Mouse (Mus musculus): ENCODE data around the gene Olfr1291-ps1.

Gene Olfr1291-ps1

DNA sequence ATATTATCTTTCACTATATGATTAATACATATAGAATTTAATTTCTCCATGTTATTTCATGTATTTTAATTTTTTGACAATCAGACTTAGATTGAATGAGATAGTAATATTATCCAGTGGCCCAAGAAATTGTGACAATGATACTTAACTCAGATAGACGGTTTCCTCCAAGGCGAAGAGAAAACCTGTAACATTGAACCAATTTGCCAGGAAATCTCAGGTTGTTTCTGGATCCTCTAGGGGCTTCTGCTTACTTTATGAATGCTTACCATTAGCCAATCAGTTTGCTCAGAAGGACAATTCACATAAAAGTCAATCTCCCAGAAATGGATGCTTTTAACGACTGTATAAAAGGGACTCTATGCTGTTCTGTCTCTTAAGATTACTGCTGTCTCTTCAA is at the start of gene Olfr1291-ps1:
TSS of gene Olfr1291-ps1 (plus strand) at position 301 of the 400 bp plus-strand sequence.
- DNase-seq = no peak

DNA sequence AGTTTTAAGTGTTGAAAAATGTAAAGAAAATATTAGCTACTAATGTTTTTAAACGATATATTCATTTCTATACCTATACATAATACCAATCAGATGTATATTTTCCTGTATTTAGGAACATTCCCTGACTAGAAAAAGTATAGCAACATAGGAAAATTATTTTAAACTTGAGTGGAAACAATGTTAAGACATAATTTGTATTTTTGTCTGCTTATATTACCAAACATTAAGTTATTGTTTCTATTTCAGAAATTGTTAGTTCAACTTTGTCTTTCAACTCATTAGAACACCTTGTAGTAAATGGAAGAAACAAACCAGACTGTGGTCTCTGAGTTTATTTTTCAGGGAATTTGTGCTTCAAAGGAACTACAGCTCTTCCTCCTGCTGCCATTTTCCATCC is 48.1 kb upstream of the Olfr1291-ps1 start, which contains the start of gene Olfr1287:
TSS of gene Olfr1287 (plus strand) at position 301 of the 400 bp plus-strand sequence.
- no peak for DNase-seq

DNA sequence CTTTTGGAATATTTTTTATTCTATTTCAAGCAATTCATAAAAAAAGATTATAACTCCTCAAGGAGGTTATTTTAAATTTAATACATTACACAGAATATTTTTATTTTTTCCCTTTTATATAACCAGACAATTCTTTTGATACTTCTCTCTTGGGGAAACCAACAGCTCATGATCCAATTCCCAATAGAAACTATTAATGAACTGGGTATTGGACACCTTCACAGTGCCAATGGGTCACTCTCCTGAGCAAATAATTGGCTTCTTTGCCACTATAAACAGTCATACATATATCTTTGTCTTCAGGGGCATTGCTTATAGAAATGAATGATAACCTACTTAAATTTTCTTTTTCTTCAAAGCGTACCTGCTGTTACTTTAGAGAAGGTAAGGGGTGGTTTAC is 23.2 kb upstream of the Olfr1291-ps1 start, which contains the start of gene Olfr1288:
TSS of gene Olfr1288 (plus strand) at position 301 of the 400 bp plus-strand sequence.
- DNase-seq = no peak

DNA sequence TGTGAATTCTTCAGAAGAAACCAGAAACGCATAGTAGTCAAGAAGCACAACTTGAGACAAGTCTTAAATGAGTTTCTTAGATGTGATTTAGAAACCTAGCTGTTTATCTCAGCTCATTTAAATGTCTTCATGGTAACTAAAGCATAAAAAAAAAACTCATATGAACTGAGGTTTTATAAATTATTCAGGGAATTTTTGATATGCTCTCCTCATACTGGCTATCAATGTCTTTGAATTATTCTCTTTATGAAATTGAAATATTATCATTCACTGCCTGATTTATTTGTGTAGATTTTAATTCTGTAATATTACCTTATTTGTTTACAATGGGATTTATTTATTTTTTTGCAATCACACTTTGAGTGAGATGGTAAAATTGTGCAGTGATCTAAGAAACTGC is 16.5 kb upstream of the Olfr1291-ps1 start, which contains the start of gene Olfr1289:
TSS of gene Olfr1289 (plus strand) at position 301 of the 400 bp plus-strand sequence.
- no peak for DNase-seq

DNA sequence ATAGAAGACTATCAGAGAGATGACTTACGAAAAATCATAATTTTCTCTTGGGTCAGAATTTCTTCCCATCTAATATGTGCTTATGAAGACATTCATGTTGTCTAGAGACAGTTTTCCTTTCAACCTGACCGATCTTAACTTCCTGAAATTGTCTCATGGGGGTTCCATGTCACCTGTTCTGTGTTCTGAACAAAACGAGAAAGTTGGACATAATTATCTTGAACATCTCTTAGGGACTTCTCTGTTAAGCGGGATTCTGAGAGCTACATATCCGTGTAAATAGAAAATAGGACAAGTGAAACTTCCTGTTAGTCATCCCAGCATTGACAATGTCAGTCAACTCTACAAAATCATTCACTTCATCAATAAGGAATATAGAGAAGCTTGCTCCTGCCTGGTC is 3.3 kb upstream of the Olfr1291-ps1 start, which contains the start of gene Olfr1290:
TSS of gene Olfr1290 (minus strand) at position 101 of the 400 bp plus-strand sequence.
- no peak for DNase-seq

DNA sequence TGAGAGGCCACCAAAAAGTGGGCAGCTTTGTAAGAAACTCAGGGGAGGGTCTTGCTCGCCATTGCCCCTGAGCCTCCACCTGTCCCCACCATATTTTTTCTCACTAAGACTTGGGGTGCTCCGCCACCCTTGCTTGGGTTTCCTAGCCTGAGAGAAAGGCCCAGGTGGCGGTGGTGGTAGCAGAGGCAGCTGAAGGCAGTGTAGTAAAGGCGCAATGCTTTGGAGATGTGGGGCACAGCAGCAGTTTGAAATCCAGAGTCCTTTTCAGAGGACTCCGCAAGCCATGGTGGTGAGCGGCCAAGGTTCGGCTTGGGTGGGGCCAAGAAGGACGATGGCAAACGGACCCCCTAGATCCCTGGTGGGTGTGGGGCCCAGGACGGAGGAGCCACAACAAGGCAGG is 20.5 kb downstream of the Olfr1291-ps1 start:
- DNase-seq = no peak

DNA sequence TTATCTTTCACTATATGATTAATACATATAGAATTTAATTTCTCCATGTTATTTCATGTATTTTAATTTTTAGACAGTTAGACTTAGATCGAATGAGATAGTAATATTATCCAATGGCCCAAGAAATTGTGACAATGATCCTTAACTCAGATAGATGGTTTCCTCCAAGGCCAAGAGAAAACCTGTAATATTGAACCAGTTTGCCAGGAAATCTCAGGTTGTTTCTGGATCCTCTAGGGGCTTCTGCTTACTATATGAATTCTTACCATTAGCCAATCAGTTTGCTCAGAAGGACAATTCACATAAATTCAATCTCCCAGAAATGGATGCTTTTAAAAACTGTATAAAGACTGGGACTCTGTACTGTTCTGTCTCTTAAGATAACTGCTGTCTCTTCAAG is 27.9 kb downstream of the Olfr1291-ps1 start, which contains the start of gene Olfr1293-ps:
TSS of gene Olfr1293-ps (plus strand) at position 301 of the 400 bp plus-strand sequence.
- DNase-seq = no peak

DNA sequence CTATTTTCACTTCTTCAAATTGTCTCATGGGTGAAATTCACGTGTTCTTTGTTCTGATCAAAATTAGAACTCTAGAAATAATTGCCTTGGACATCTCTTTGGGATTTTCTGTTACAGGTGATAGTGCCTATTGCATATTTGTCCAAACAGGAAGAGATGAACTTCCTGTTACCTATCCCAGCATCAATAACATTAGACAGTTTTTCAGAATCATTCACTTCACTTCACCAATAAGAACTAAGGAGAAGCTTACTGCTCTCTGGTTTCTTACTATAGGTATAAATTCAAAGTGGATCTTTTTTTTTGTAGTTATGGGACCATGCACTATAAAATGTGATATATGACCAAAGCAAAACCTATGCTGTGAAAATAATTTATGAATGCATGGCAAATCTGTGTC is 43.2 kb downstream of the Olfr1291-ps1 start, which contains the start of gene Olfr1294:
TSS of gene Olfr1294 (minus strand) at position 101 of the 400 bp plus-strand sequence.
- DNase-seq = no peak
